ENCODE assay signal across 27 mouse cellular contexts in the genomic region with DNA sequence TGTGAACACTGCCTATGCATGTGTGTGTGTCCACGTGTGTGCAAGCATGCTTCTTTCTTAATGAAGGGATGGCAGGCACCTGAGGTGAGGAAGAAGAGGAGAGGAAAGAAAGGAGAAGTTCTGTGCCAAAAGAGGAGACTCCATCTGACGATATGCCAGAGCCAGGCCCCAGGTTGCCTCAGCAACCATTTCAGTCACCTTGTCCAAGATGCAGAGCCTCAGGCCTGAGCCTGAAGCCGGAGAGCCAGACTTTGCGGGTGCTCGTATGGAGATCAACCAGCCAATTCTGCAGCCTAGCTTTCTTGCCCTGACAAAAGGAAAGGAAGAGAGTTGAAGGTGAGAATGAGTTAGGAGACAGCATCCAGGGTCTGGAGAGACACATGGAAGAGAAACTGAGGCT.
"Had no signal": no experiment of that assay in that cellular context is flagged by ENCODE, and none has a peak within 500 bp of the region (broad histone marks: within the 10 kb centered on the region; RNA-seq: fewer than 3 reads in every experiment).

No protein-coding gene starts in this region.

- H3K27ac ChIP-seq: gastrocnemius, adult 2 months; heart, adult 2 months; hindbrain, embryonic 10.5 days; hindbrain, embryonic 12.5 days; hindbrain, embryonic 15.5 days; intestine, embryonic 15.5 days; layer of hippocampus, adult 2 months; left cerebral cortex, adult 2 months; limb, embryonic 10.5 days; limb, embryonic 12.5 days; liver, embryonic 13.5 days; liver, embryonic 15.5 days had no signal

- DNase-seq: gastrocnemius, adult 2 months; gastrocnemius, postnatal 10 days; gastrocnemius, postnatal 25 days; heart, adult 2 months; heart, postnatal 10 days; heart, postnatal 4 days; kidney, adult 18-20 months; kidney, adult 8-10 months; kidney, postnatal 10 days; kidney, postnatal 25 days; kidney, postnatal 4 days; liver; liver, embryonic 13.5 days; liver, postnatal 0 days had no signal

- H3K9ac ChIP-seq: heart, embryonic 12.5 days; hindbrain, embryonic 12.5 days; hindbrain, embryonic 15.5 days; intestine, embryonic 15.5 days; limb, embryonic 12.5 days; liver, embryonic 13.5 days; liver, embryonic 15.5 days; liver, postnatal 0 days had no signal

- H3K27me3 ChIP-seq: heart, embryonic 12.5 days; hindbrain, embryonic 12.5 days; hindbrain, embryonic 15.5 days; intestine, embryonic 15.5 days; limb, embryonic 12.5 days; liver, embryonic 13.5 days; liver, embryonic 15.5 days had no signal

- H3K9me3 ChIP-seq: heart, embryonic 12.5 days; hindbrain, embryonic 10.5 days; hindbrain, embryonic 12.5 days; hindbrain, embryonic 15.5 days; intestine, embryonic 15.5 days; limb, embryonic 10.5 days; limb, embryonic 12.5 days; liver, embryonic 13.5 days; liver, embryonic 15.5 days had no signal

- ATAC-seq: inflammation-experienced regulatory T-cells, adult 6 months; intestine, embryonic 15.5 days; intestine, postnatal 0 days; liver, postnatal 0 days had no signal

- H3K4me1 ChIP-seq: heart, embryonic 12.5 days; hindbrain, embryonic 12.5 days; limb, embryonic 10.5 days; limb, embryonic 12.5 days; liver, embryonic 13.5 days; liver, embryonic 15.5 days had no signal

- H3K36me3 ChIP-seq: heart, embryonic 12.5 days; hindbrain, embryonic 10.5 days; hindbrain, embryonic 12.5 days; hindbrain, embryonic 15.5 days; intestine, embryonic 15.5 days; limb, embryonic 10.5 days; limb, embryonic 12.5 days; liver, embryonic 13.5 days; liver, embryonic 15.5 days had no signal

- H3K4me2 ChIP-seq: heart, embryonic 12.5 days; hindbrain, embryonic 12.5 days; hindbrain, embryonic 15.5 days; intestine, embryonic 15.5 days; limb, embryonic 12.5 days; liver, embryonic 11.5 days; liver, embryonic 13.5 days; liver, embryonic 15.5 days had no signal

- H3K4me3 ChIP-seq: gastrocnemius, adult 2 months; heart, adult 2 months; heart, embryonic 12.5 days; hindbrain, embryonic 10.5 days; hindbrain, embryonic 12.5 days; hindbrain, embryonic 15.5 days; intestine, embryonic 15.5 days; layer of hippocampus, adult 2 months; left cerebral cortex, adult 2 months; limb, embryonic 10.5 days; limb, embryonic 12.5 days; liver, embryonic 13.5 days; liver, embryonic 15.5 days had no signal
